Comparison of ENCODE assay signal across 8 mouse cellular contexts in genomic region chr1:34578851-34579781, GRCm38 (mm10). TPM values are rescaled to one million over a fixed set of nuclear protein-coding genes. Genes with fewer than 3 reads are reported as not detected.
DNase-seq lines count a peak whose midpoint lies in the region; ATAC-seq and TF ChIP-seq lines count a peak whose summit lies in the region.

Gene Amer3 (plus strand): TSS chr1:34579657.

- TF ChIP-seq EP300 in lung, postnatal 0 days (IDR thresholded peaks at IDR 0.05), result no peak

- peak within 1 kb of the TSS; percentile 79 for H3K27ac ChIP-seq in forebrain, embryonic 12.5 days
- H3K27ac ChIP-seq in hindbrain, embryonic 13.5 days, result peak within 1 kb of the TSS; percentile 93
- H3K27ac ChIP-seq in lung, postnatal 0 days (ENCODE audit: low read length), result no peak within 1 kb of the TSS

- peak within 1 kb of the TSS; percentile 81 for H3K4me2 ChIP-seq in forebrain, embryonic 12.5 days
- peak within 1 kb of the TSS; percentile 67 for H3K4me2 ChIP-seq in hindbrain, embryonic 13.5 days
- peak within 1 kb of the TSS; percentile 34 for H3K4me2 ChIP-seq in lung, postnatal 0 days (replicated peaks; ENCODE audit: low read depth, low read length)

- no peaks in the 10 kb centered on the region for H3K36me3 ChIP-seq in forebrain, embryonic 12.5 days (replicated peaks)
- H3K36me3 ChIP-seq in hindbrain, embryonic 13.5 days, result no peaks in the 10 kb centered on the region
- H3K36me3 ChIP-seq in lung, postnatal 0 days (ENCODE audit: insufficient read depth, low read length), result no peaks in the 10 kb centered on the region

- H3K27me3 ChIP-seq in forebrain, embryonic 12.5 days, result peaks cover 23% of the 10 kb centered on the region
- peaks cover 33% of the 10 kb centered on the region for H3K27me3 ChIP-seq in hindbrain, embryonic 13.5 days
- peaks cover 17% of the 10 kb centered on the region; the same call in 1 of the 2 replicates for H3K27me3 ChIP-seq in lung, postnatal 0 days (replicated peaks; ENCODE audit: insufficient read depth, low read length)

- H3K9me3 ChIP-seq in forebrain, embryonic 12.5 days, result no peaks in the 10 kb centered on the region
- H3K9me3 ChIP-seq in hindbrain, embryonic 13.5 days, result no peaks in the 10 kb centered on the region
- no peaks in the 10 kb centered on the region for H3K9me3 ChIP-seq in lung, postnatal 0 days (ENCODE audit: low read length)

- under 1% methylated on average over 53 of the region's 53 CpGs for WGBS in forebrain, embryonic 12.5 days
- under 1% methylated on average over 53 of the region's 53 CpGs for WGBS in hindbrain, embryonic 13.5 days
- under 1% methylated on average over 48 of the region's 53 CpGs for WGBS in lung, postnatal 0 days

- H3K9ac ChIP-seq in forebrain, embryonic 12.5 days, result peak within 1 kb of the TSS; percentile 52
- H3K9ac ChIP-seq in hindbrain, embryonic 13.5 days, result peak within 1 kb of the TSS; percentile 82
- H3K9ac ChIP-seq in lung, postnatal 0 days (replicated peaks; ENCODE audit: low read depth), result no peak within 1 kb of the TSS

- peaks cover 15% of the 10 kb centered on the region for H3K4me1 ChIP-seq in forebrain, embryonic 12.5 days
- peaks cover 37% of the 10 kb centered on the region for H3K4me1 ChIP-seq in hindbrain, embryonic 13.5 days (replicated peaks)
- no peaks in the 10 kb centered on the region for H3K4me1 ChIP-seq in lung, postnatal 0 days (ENCODE audit: insufficient read depth, low read depth, low read length)

- DNase-seq in ES-CJ7 (ENCODE audit: low read depth, low spot score), result peak; percentile 75
- DNase-seq in c-Kit-positive CD71-negative TER-119-negative erythroid progenitor cells, embryonic 14.5 days (ENCODE audit: low read depth), result peak; percentile 62
- peak; percentile 70 to 81 for DNase-seq in layer of hippocampus, postnatal 25 days (ENCODE audit: extremely low spot score in 1 of 2, low spot score in 1 of 2)
- peak; percentile 80 for DNase-seq in lung, postnatal 0 days (ENCODE audit: low spot score)
- peak; percentile 71 for DNase-seq in ovary, postnatal 14 days (ENCODE audit: low spot score)
- DNase-seq in thymus, postnatal 36 days, result peak; percentile 56 to 60

- H3K4me3 ChIP-seq in forebrain, embryonic 12.5 days (replicated peaks), result peak within 1 kb of the TSS; percentile 51
- H3K4me3 ChIP-seq in hindbrain, embryonic 13.5 days, result peak within 1 kb of the TSS; percentile 61
- no peak within 1 kb of the TSS for H3K4me3 ChIP-seq in lung, postnatal 0 days (ENCODE audit: low read depth, low read length)

- ATAC-seq in forebrain, embryonic 12.5 days (ENCODE audit: low FRiP score), result peak; percentile 93
- ATAC-seq in hindbrain, embryonic 13.5 days (ENCODE audit: low FRiP score), result peak; percentile 92
- peak; percentile 93 for ATAC-seq in lung, postnatal 0 days

- TF ChIP-seq CTCF in lung, postnatal 0 days (IDR thresholded peaks at IDR 0.05), result no peak

RNA-seq across cellular contexts. Expression of gene Amer3, which starts in this region (rescaled TPM):
- polyA plus RNA-seq in forebrain, embryonic 12.5 days (2016; fragmentation: Nextera tagmentation; extraction: Ambion mirVana), result 8.3 and 10.1 TPM in 2 replicates
- 22.3 and 25.4 TPM in 2 replicates for polyA plus RNA-seq in hindbrain, embryonic 13.5 days (2015; fragmentation: Nextera tagmentation; extraction: Ambion mirVana)
- 10 to 100 TPM; 41.3 to 42.0 TPM for total RNA-seq in layer of hippocampus, postnatal 25 days (2021)
- polyA plus RNA-seq in lung, postnatal 0 days (2015; fragmentation: Nextera tagmentation; extraction: Ambion mirVana), result not detected in 2 replicates

Comparison
In these comparisons a context has a peak if more than half of its experiments do, and no peak if none do; other contexts are left out.
1. Peak in DNase-seq, ATAC-seq and H3K4me2 ChIP-seq in lung, postnatal 0 days; RNA of the gene not detected or under 1 TPM.